Mouse (Mus musculus): Measurements from ENCODE around the gene Yaf2. TPM values are rescaled to one million over a fixed set of nuclear protein-coding genes. Genes with fewer than 3 reads are reported as not detected.
"Not testable (repeated sequence)": the region's sequence is repeated elsewhere in the genome, so short reads cannot be mapped to it uniquely, and the experiment has no call there.

Gene Yaf2
- polyA plus RNA-seq, 1 experiment from 2014 or later: 122 TPM

DNA sequence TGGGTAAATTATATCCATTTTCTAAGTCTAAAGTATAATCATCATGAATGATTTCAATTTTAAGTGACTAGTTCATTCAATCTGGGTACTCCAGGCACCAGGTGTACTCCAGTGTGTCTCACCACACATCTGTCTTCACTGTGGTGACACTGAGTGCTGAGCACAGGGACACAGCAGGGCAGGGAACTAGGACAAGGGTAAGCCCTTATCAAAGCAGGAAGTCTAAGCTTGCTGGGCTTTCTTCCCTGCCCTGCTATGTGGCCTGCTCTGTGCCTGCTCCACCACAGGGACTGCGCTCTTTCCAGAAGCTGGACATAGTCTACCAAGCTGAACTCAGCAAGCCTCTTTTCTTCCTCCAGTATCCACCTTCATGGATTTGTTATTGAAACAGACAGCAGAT lies 18.0 kb downstream of the Yaf2 start:
- Histone ChIP-seq H3K9ac (replicated peaks; ENCODE audit: low read length) (no peak overlapping the region), H3K27ac (replicated peaks; ENCODE audit: low read depth, low read length) (no peak overlapping the region), H3K4me1 (ENCODE audit: control insufficient read depth, insufficient read depth, low read length) (no peaks in the 10 kb centered on the region), H3K4me2 (ENCODE audit: low read length) (no peak overlapping the region), H3K4me3 (replicated peaks; ENCODE audit: low read depth, low read length) (no peak overlapping the region), H3K27me3 (ENCODE audit: control insufficient read depth, insufficient read depth, low read length) (no peaks in the 10 kb centered on the region), H3K9me3 (ENCODE audit: control insufficient read depth, low read length) (no peaks in the 10 kb centered on the region), H3K36me3 (ENCODE audit: control insufficient read depth, insufficient read depth, low read length) (no peaks in the 10 kb centered on the region)
- DNase-seq (no peak), ATAC-seq (ENCODE audit: low FRiP score, low TSS enrichment) (no peak)
- 90% methylated on average over 1 of the region's 1 CpGs for WGBS

DNA sequence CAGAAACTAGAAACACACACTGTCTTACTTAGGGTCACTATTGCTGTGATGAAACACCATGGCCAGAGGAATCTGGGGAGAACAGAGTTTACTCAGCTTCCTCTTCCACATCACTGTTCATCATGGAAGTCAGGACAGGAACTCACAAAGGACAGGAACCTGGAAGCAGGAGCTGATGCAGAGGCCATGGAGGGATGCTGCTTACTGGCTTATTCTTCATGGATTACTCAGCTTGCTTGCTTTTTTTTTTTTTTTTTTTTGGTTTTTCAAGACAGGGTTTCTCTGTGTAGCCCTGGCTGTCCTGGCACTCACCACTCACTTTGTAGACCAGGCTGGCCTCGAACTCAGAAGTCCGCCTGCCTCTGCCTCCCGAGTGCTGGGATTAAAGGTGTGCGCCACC lies 26.4 kb downstream of the Yaf2 start:
- H3K27ac ChIP-seq (replicated peaks; ENCODE audit: low read depth, low read length); ATAC-seq (ENCODE audit: low FRiP score, low TSS enrichment); DNase-seq; H3K36me3 ChIP-seq (ENCODE audit: control insufficient read depth, insufficient read depth, low read length); H3K4me2 ChIP-seq (ENCODE audit: low read length); H3K27me3 ChIP-seq (ENCODE audit: control insufficient read depth, insufficient read depth, low read length); H3K9ac ChIP-seq (replicated peaks; ENCODE audit: low read length); H3K4me3 ChIP-seq (replicated peaks; ENCODE audit: low read depth, low read length); H3K9me3 ChIP-seq (ENCODE audit: control insufficient read depth, low read length); H3K4me1 ChIP-seq (ENCODE audit: control insufficient read depth, insufficient read depth, low read length): not testable (repeated sequence)
- WGBS: 100% methylated on average over 4 of the region's 4 CpGs

DNA sequence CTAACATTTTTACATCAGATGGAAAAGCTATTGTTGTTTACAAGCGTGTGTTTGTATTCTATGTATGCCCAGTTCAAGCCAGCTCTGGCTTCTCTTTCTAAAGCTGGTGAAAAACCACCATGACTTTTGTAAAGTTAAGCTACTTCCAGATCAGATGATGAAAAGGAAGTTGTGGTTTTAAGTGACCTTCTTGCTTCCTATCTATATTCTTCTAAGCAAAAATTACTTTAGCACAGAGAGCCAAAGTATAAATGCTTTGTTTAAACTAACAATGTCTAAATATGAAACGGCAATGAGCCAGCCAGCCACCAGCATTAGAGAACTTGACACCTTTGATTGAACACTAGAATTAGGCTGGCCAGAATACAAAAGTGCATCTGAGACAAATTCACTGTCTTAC lies 38.5 kb downstream of the Yaf2 start:
- Histone ChIP-seq H3K9ac (replicated peaks; ENCODE audit: low read length) (no peak overlapping the region), H3K27me3 (ENCODE audit: control insufficient read depth, insufficient read depth, low read length) (no peaks in the 10 kb centered on the region), H3K36me3 (ENCODE audit: control insufficient read depth, insufficient read depth, low read length) (no peaks in the 10 kb centered on the region), H3K4me3 (replicated peaks; ENCODE audit: low read depth, low read length) (no peak overlapping the region), H3K4me2 (ENCODE audit: low read length) (no peak overlapping the region), H3K9me3 (ENCODE audit: control insufficient read depth, low read length) (no peaks in the 10 kb centered on the region), H3K4me1 (ENCODE audit: control insufficient read depth, insufficient read depth, low read length) (no peaks in the 10 kb centered on the region), H3K27ac (replicated peaks; ENCODE audit: low read depth, low read length) (no peak overlapping the region)
- DNase-seq (no peak), ATAC-seq (ENCODE audit: low FRiP score, low TSS enrichment) (no peak)
- 93% methylated on average over 2 of the region's 2 CpGs for WGBS

DNA sequence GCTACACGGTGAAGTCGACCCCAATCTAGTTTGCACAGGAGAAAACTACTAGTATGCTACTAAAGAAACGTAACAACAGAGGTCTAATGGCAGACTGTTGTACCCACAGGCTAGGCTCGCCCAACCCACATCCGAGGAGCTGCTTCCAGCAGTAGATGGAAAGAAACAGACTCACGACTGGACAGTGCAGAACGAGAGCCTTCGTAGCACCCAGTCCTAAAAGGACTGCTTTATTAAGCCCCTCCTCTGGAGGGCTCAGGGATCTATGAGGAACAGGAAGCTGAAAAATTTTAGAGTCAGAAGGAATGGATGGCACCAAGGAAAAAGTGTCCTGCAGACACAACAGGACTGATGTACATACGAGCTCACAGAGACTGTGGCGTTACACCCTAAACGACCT lies 42.3 kb downstream of the Yaf2 start:
- DNase-seq: no peak
- H3K4me2 ChIP-seq (ENCODE audit: low read length): no peak overlapping the region
- no peaks in the 10 kb centered on the region for H3K9me3 ChIP-seq (ENCODE audit: control insufficient read depth, low read length)
- no peak overlapping the region for H3K4me3 ChIP-seq (replicated peaks; ENCODE audit: low read depth, low read length)
- H3K27ac ChIP-seq (replicated peaks; ENCODE audit: low read depth, low read length): no peak overlapping the region
- H3K36me3 ChIP-seq (ENCODE audit: control insufficient read depth, insufficient read depth, low read length): peaks cover 2% of the 10 kb centered on the region; the same call in 1 of the 2 replicates
- no peak overlapping the region for H3K9ac ChIP-seq (replicated peaks; ENCODE audit: low read length)
- H3K27me3 ChIP-seq (ENCODE audit: control insufficient read depth, insufficient read depth, low read length): no peaks in the 10 kb centered on the region
- no peaks in the 10 kb centered on the region for H3K4me1 ChIP-seq (ENCODE audit: control insufficient read depth, insufficient read depth, low read length)
- WGBS: 91% methylated on average over 11 of the region's 11 CpGs
- ATAC-seq (ENCODE audit: low FRiP score, low TSS enrichment): no peak

DNA sequence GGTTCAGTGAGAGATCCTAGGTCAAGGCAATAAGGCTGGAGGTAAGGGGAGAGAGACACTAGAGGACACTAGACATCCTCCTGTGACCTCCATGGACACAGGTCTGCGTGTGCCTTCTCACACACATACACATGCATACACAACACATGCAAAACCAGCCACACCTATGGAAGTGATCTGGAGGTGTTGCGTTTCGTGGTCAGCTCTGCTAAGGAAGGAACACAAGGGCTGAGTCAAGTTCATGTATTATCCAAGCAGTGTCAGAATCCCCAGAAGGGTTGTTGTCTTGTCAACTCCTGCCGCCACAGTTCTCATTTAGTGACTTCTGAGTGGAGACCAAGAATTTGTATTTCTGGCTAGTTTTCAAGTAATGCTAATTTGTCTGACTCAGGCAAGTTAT lies 48.4 kb downstream of the Yaf2 start:
- no peak overlapping the region for H3K4me2 ChIP-seq (ENCODE audit: low read length)
- H3K27me3 ChIP-seq (ENCODE audit: control insufficient read depth, insufficient read depth, low read length): no peaks in the 10 kb centered on the region
- no peaks in the 10 kb centered on the region for H3K9me3 ChIP-seq (ENCODE audit: control insufficient read depth, low read length)
- ATAC-seq (ENCODE audit: low FRiP score, low TSS enrichment) (no peak), DNase-seq (no peak)
- no peak overlapping the region for H3K4me3 ChIP-seq (replicated peaks; ENCODE audit: low read depth, low read length)
- no peak overlapping the region for H3K9ac ChIP-seq (replicated peaks; ENCODE audit: low read length)
- no peaks in the 10 kb centered on the region for H3K4me1 ChIP-seq (ENCODE audit: control insufficient read depth, insufficient read depth, low read length)
- no peak overlapping the region for H3K27ac ChIP-seq (replicated peaks; ENCODE audit: low read depth, low read length)
- peaks cover 20% of the 10 kb centered on the region for H3K36me3 ChIP-seq (ENCODE audit: control insufficient read depth, insufficient read depth, low read length)
- 91% methylated on average over 4 of the region's 4 CpGs for WGBS

DNA sequence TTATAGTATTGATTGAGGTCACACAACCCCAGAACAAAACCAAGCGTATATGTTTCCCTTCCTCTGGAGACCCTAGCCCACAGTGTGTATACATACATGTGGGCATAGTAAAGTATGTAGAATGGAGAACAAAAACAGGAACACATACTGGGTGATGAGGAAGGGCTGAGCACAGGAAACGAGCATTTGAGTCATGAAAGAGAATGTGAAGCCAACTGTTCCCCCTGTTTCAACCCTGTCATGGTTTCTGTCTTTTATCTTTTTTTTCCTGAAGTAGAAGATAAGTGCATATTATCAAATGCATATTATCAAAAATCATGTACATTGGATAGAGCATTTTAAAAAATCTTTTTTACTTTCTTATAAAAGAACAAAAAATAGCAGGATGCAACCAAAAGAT lies 49.1 kb downstream of the Yaf2 start:
- DNase-seq (no peak), ATAC-seq (ENCODE audit: low FRiP score, low TSS enrichment) (no peak)
- H3K9me3 ChIP-seq (ENCODE audit: control insufficient read depth, low read length): no peaks in the 10 kb centered on the region
- peaks cover 20% of the 10 kb centered on the region for H3K36me3 ChIP-seq (ENCODE audit: control insufficient read depth, insufficient read depth, low read length)
- H3K4me2 ChIP-seq (ENCODE audit: low read length): no peak overlapping the region
- 85% methylated on average over 2 of the region's 2 CpGs for WGBS
- no peak overlapping the region for H3K4me3 ChIP-seq (replicated peaks; ENCODE audit: low read depth, low read length)
- no peaks in the 10 kb centered on the region for H3K4me1 ChIP-seq (ENCODE audit: control insufficient read depth, insufficient read depth, low read length)
- no peaks in the 10 kb centered on the region for H3K27me3 ChIP-seq (ENCODE audit: control insufficient read depth, insufficient read depth, low read length)
- no peak overlapping the region for H3K9ac ChIP-seq (replicated peaks; ENCODE audit: low read length)
- H3K27ac ChIP-seq (replicated peaks; ENCODE audit: low read depth, low read length): no peak overlapping the region

DNA sequence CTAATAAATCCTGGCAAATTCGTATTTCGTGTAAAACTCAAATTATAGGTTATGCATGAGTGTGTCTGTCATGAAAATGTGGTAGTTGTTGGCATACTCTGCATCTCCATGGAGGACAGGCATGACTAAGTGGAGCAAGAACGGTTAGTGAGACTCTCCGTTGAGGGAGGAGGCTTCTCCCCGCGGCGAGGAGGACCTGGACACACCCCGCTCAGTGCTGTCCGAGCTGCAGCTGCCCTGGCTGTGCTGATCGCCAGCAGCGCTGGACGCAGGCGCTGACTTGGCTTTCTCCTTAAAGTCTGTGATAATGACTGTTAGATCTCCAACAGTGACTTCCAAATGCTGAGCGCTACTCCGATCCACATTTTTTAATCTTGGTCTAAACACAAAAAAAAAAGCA lies 51.5 kb downstream of the Yaf2 start:
- Histone ChIP-seq H3K9ac (replicated peaks; ENCODE audit: low read length) (no peak overlapping the region), H3K27ac (replicated peaks; ENCODE audit: low read depth, low read length) (no peak overlapping the region), H3K27me3 (ENCODE audit: control insufficient read depth, insufficient read depth, low read length) (no peaks in the 10 kb centered on the region), H3K4me2 (ENCODE audit: low read length) (no peak overlapping the region), H3K4me1 (ENCODE audit: control insufficient read depth, insufficient read depth, low read length) (no peaks in the 10 kb centered on the region), H3K4me3 (replicated peaks; ENCODE audit: low read depth, low read length) (no peak overlapping the region), H3K9me3 (ENCODE audit: control insufficient read depth, low read length) (no peaks in the 10 kb centered on the region), H3K36me3 (ENCODE audit: control insufficient read depth, insufficient read depth, low read length) (peaks cover 24% of the 10 kb centered on the region)
- no peak for ATAC-seq (ENCODE audit: low FRiP score, low TSS enrichment)
- 74% methylated on average over 15 of the region's 15 CpGs for WGBS
- DNase-seq: no peak

DNA sequence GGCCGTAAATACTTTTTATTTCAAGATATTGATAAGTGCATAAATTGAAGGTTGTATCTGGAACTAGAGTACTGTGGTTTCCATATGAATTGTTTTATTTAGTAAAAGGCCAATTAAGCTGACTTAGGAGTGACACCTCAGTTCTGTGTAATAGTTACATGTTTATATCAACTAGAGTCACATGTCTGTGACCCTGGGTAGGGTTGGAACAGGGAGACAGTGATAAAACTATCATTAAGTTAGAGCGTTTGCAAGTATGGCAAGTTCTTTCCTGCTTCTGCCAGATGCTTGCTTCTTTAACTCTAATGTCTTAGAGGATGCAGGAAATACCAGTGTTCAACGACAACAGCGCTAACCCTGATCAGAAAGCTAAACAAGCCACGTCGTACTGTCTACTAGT lies 52.4 kb downstream of the Yaf2 start:
- no peaks in the 10 kb centered on the region for H3K9me3 ChIP-seq (ENCODE audit: control insufficient read depth, low read length)
- H3K27ac ChIP-seq (replicated peaks; ENCODE audit: low read depth, low read length): no peak overlapping the region
- H3K4me2 ChIP-seq (ENCODE audit: low read length): no peak overlapping the region
- WGBS: 95% methylated on average over 6 of the region's 6 CpGs
- peaks cover 20% of the 10 kb centered on the region for H3K36me3 ChIP-seq (ENCODE audit: control insufficient read depth, insufficient read depth, low read length)
- DNase-seq: no peak
- no peak overlapping the region for H3K4me3 ChIP-seq (replicated peaks; ENCODE audit: low read depth, low read length)
- no peak for ATAC-seq (ENCODE audit: low FRiP score, low TSS enrichment)
- H3K9ac ChIP-seq (replicated peaks; ENCODE audit: low read length): no peak overlapping the region
- no peaks in the 10 kb centered on the region for H3K4me1 ChIP-seq (ENCODE audit: control insufficient read depth, insufficient read depth, low read length)
- no peaks in the 10 kb centered on the region for H3K27me3 ChIP-seq (ENCODE audit: control insufficient read depth, insufficient read depth, low read length)

DNA sequence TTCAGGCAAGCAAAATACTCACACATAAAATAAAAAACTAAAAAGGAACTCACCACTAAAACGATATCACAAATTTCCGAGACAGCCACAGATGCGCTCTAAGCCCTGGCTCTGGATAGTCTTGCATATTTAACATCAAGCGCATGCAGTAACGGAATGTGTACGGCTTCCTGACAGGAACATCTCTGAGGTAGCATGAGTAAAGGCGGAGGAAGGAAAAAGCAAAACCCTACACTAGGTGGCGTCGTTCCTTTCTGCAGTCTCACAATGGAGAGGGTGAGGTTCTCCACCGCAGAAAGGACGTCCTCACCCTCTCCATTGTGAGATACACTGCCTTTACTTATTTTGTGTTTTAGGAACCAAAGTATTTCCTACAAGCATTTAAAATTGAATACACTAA lies 53.4 kb downstream of the Yaf2 start:
- ATAC-seq (ENCODE audit: low FRiP score, low TSS enrichment): no peak
- WGBS: 69% methylated on average over 11 of the region's 11 CpGs
- H3K27ac ChIP-seq (replicated peaks; ENCODE audit: low read depth, low read length): no peak overlapping the region
- peak; percentile 33 for DNase-seq
- H3K9me3 ChIP-seq (ENCODE audit: control insufficient read depth, low read length): no peaks in the 10 kb centered on the region
- no peaks in the 10 kb centered on the region for H3K27me3 ChIP-seq (ENCODE audit: control insufficient read depth, insufficient read depth, low read length)
- H3K4me2 ChIP-seq (ENCODE audit: low read length): no peak overlapping the region
- no peaks in the 10 kb centered on the region for H3K4me1 ChIP-seq (ENCODE audit: control insufficient read depth, insufficient read depth, low read length)
- no peak overlapping the region for H3K4me3 ChIP-seq (replicated peaks; ENCODE audit: low read depth, low read length)
- H3K36me3 ChIP-seq (ENCODE audit: control insufficient read depth, insufficient read depth, low read length): peaks cover 21% of the 10 kb centered on the region
- H3K9ac ChIP-seq (replicated peaks; ENCODE audit: low read length): no peak overlapping the region

All from midbrain, embryonic 14.5 days (tissue).